Mouse (Mus musculus) kidney, postnatal 25 days (tissue): ENCODE results near the gene Bnip2.

Source experiments
- DNase-seq, 2 experiments: peaks; one replicate each; pipeline ENCODE4 v3.0.0; 2021; ENCODE audit warnings: mixed read lengths in 2 of 2

Gene Bnip2

DNA sequence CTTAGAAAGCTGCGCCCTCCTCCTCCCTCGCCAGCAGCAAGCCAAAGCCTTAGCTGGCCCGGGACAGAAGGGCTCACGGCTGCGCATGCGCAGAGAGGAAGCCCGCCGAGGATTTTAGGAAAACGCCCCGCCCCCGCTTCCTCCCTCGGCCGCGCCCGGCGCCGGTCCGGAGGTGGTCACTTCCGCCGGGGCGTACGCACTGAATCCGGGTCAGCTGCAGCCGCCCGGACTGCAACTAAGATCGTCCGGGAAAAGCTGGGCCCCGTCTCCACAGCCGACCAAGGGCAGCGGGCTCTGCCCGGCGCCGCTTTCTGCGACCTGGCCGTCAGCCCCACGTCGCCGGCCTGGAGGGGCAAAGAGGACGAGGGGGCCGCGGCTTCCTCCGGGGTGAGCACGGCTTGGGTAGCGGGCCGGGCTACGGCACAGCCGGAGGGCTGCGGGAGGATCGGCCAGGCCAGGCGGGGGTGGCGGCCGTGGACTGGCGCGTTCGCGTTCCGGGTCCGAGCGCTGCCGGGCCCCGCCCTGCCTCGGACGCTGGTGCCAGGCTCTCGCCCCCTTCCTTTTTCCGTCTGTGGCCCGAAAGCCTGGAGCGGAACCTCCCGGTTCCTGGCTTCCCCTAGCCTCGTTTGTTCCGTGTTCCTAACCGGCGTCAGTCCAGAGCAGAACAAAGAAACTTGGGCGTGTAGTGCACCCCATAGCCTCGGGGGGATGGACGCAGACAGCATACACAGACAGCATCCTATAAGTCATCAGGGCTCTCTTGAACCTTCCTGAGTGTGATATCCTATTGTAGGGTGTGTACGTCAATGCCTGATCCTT is at the start of gene Bnip2:
TSS of gene Bnip2 (plus strand) at position 164 of the 819 bp plus-strand sequence.
- peak; percentile 98 to 99 for DNase-seq

DNA sequence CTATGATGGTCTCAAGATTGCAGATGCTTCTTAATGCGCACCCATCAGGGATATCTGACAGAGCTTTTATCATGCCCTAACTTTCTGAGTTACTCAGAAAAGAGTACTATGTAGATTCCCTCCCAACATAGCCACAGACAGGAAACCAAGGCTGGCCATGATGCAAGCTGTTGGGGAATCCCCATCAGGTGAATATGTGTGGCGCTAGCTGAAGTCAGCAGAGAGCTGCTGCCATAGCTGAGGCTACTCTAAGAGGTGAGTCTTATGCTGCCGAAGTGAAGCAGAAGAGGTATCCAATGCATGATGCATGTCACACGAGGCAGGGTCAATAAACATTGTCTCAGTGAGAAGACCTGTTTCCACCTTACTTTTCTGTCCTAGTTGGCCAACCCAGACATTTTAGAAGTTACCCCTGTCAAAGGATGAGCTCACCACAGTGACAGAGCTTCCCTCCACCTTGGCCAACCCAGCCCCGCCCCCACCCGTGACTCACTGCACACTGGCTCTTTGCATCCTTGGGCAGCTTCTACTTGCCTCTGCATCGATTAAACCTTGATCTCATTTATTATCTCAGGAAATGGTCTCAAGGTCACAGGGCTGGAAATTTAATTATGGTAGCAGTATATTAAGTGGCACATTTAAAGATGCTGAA is 48.3 kb upstream of the Bnip2 start:
- DNase-seq, result no peak

DNA sequence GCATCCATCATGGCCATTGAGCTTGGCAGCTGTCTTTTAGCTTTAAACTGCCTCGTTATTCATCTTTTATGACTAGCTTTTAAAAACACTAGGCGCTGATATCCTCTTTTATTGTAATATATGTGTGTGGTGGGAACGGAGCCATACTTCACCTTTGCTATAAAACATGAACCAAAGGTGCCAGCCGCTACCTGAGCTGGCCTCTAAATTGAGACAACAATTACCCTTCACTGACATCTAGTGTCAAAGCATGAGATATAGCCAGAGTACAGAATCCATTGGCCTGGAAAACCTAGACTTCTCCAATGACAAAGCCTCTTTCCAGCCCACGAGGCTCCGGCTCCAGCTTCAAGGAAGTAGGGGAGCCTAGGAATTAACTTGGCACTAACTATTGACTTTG is 47.7 kb upstream of the Bnip2 start:
- DNase-seq, result no peak

DNA sequence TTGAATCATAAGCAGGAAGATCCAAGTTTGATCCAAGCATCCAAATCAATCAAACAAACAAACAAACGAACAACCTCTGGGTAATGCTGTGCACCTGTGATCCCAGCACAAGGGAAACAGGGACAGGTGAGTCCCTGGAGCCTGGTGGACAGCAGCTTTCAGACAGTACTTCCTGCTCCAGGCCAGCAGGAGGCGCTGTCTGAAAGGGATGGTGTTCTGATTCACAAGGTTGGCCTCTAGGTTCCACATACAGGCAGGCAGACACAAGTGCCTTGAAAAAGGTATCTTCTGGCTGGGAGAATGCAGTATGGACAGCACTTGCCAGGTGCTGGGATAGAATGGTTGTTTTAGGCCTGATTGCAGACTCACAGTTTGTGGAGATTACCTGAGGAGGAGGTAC is 40.3 kb upstream of the Bnip2 start:
- DNase-seq, result peak; percentile 30 to 41

DNA sequence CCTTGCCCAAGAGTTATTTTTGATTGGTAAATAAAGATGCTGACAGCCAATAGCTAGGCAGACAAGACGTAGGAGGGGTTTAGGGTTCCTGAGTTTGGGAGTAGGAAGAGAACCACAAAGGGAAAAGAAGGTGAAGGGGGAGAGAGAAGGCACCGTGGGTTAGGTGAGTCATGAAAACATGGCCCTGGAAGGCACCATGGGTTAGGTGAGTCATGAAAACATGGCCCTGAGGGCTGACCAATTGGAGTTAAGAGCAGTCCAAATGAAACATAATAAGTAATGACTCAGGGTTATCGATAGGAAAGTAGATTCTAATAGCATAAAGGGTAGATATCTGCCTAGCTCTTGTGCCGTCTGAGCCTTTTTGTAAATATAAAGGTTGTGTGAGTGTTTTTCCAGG is 39.6 kb upstream of the Bnip2 start:
- DNase-seq, result no peak

DNA sequence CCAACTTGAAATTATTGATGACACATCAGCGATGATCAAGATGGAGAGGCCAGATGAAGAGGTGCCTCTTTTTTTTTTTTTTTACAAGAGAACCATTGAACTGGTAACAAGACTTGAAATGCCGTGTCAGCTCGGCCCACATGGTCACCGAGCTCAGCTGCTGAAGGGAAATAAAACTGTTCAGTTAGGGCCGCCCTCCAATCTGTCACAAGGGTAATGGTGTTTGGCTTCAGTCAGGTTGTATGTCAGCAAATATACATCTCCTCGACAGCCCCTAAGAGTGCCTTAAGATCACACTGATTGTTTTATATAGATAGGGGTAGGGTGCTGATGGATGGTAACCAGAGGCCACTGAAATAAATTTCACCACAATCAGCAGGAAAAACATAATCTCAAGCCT is 28.3 kb upstream of the Bnip2 start:
- no peak for DNase-seq

DNA sequence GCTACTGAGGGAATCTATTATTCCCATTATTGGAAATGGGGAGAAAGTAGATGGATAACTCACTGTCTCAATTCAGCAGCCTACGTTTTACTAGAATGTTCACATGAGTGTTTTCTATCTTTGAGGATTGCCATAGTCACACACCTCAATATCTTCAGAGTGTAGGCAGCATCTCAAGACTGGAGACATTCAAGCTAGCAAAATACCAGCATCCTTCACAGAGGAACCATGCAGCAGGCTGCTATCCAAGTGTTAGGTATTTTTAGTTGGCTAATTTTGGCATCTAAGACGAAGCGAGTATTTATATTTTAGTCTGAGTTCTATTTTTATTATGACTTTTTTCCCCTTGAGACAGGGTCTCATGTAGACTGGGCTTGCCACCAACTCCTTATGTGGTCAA is 24.9 kb upstream of the Bnip2 start:
- DNase-seq, result no peak

DNA sequence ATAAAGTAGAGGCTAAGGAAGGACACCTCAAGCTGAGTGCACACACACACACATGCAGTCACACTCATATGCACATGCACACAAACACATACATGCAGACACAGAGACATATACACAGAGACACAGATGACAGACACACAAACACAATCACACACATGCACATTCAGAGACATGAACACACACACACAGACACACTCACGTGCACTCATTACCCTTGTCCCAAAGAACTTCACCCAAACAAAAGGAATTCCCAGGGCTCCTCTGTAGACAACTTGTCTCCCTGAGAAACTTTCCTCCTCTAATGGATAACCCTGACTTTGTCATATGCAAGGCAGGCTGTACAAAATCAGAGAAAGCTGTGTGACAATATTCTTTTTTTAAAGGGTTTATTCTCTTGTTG is 3.7 kb upstream of the Bnip2 start:
- DNase-seq, result no peak

DNA sequence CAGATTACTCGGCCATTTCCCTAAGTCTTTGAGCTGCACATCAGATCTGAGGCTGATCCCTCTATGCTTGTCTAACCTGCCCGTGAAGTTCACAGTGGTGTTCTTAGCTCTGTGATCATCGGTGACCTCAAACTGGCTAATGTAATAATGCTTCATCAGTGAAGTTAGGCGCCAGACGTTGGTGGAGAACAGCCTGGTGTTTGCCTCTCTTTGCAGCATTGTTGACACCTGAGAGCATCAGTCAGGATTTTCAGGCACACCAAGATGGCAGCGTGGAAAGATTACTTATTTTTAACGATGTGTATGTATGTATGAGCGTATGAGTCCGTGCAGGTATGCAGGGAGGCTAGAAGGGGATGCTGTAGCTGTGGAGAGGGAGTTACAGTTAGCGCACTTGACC is 3.2 kb upstream of the Bnip2 start:
- no peak for DNase-seq

DNA sequence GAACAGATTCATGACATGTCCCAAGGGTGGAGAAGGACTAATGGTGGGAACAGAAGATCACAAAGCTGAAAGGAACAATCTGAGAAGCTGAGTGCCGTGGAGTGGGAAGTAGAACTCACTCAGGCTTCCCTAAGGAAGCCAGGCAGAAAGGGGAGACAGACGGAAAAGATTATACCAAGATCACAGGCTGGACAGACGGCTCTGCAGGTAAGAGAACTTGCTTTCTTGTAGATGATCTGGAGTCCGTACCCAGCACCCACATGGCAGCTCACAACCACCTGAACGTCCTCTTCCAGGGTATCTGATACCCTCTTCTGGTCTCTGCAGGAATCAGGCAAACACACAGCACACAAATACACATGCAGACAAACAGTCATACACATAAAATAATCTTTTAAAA is 2.7 kb upstream of the Bnip2 start:
- DNase-seq, result no peak

DNA sequence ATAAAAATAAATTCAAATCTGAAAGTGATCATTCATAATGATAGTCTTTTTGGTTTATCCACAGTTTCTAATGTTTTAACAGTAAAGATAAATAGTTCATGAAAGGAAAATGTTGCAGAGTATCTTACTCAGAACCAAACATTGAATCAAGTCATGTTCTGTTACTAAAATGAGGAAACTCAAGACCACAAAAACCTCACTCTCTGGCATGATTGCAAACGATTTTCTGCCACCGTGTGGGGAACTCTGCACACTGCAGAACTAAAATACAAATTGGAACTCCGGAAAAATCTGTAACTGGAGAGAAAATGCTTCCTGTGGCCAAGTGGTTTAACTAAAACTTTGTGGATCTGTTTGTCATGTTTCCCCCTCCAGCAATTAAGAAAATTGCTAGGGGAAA is 1.7 kb upstream of the Bnip2 start:
- DNase-seq, result peak in 1 of 2 experiments; percentile 75

DNA sequence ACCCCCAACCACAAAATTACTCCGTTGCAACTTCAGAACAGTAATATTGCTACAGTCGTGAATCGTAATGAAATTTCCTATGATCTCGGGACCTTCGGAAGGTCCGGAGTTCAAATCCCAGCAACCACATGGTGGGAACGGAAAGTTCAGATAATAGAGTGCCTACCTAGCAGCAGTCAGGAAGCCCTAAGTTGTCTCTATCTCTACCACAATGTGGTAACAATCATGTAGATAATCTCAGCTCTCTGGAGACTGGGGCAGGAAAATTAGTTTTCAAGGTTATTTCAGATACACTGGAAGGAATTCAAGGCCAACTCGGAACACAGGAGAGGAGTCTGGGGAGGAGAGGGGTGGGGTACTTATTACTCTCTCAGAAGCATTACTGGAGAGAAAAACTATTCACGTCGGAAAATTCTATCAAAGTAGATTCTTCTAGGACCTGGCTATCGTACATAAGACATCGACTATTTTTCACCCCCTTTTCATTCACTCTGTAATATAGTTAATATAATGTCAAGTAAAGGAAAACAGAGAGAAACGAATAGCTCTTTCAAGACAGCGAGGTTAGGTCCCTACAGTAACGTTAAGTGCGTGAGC is 462 bp upstream of the Bnip2 start:
- DNase-seq, result no peak

DNA sequence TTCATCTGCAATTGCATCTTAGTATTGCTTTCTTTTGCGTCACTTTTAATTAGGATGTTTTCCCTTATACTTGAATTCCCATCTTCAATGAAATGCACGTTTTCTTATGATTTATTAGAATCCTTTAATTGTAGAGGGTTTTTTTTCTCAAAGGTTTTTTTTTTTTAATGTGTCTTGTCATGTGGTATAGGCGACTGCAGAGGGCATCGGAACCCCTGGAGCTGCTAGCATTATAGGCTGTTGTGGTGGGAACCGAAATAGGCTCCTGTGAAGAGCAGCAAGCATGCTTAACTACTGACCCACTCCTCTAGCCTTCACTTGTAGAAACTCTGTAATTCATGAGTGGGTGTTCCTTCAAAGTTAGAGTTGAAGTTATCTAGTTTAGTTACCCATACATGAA is 1.1 kb downstream of the Bnip2 start:
- DNase-seq, result no peak

DNA sequence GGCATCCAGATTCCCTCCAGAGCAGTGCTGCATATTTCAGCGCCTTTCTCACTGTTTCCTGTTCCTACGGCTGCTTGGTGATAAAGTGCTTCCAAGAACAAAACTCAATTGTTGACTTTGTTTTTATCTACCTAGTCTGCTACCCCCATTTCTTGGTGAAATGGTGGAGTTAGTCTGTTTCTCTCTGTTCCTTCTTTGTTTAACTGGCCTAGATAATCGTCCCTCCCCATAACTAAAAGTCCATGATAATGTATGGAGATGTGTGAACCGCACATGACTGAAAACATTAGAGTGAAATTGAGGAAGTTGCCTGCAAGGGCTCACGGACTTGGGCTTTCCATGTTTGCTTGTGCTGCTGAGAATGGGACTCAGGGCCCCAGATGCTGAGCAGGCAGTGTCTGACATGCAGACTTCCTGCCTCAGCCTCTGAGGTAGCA is 3.6 kb downstream of the Bnip2 start:
- DNase-seq, result no peak

DNA sequence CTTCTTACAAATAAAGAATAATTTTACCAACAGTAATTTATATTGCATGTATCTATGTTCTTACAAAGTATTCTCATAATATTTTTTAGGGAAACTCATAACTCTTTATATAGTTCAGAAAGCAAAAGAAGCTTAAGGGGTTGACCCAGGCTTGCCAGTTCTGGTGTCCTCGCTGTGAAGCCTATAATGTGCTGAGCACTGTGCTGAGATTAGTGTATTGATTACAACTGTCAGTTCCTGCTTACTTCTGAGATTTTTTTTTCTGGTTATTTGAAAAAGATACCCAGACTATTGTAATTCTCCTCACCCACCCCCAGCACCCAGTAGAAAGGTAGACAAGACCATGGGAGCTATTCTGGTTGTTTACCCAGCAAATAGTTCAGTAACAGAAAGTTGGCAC is 4.2 kb downstream of the Bnip2 start:
- no peak for DNase-seq

DNA sequence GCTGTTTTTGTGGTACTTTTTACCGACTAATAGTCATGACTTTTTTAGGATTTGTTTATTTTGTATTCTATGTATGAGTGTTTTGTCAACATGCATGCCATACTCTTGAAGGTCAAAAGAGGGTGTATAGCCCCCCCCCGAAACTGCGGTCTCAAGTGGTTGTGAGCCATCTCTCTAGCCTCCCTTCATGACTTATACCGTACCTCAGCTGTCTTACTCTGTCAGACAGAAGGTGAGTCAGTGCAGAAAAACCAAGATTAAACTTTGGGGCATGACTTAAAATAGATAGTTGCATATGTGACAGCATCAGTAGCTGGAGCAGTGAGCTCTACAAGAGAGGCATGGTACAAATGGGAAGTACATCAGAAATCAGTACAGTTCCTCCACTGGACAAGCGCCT is 5.3 kb downstream of the Bnip2 start:
- no peak for DNase-seq

DNA sequence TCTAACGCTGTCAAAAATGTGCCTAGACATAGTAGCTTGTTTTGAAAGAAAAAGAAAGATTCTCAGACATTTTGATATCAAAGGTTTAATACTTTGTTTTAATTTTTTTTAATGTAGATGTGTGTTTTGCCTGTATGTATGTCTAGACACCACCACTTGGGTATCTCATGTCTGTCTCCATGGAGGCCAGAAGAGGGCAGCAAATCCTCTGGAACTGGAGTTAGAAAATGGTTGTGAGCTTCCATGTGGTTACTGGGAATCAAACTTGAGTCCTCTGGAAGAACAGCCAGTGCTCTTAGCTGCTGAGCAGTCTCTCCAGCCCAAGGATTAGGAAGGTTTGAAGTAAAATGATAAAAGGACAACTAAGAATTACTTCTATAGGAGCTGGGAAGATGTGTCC is 10.1 kb downstream of the Bnip2 start:
- no peak for DNase-seq

DNA sequence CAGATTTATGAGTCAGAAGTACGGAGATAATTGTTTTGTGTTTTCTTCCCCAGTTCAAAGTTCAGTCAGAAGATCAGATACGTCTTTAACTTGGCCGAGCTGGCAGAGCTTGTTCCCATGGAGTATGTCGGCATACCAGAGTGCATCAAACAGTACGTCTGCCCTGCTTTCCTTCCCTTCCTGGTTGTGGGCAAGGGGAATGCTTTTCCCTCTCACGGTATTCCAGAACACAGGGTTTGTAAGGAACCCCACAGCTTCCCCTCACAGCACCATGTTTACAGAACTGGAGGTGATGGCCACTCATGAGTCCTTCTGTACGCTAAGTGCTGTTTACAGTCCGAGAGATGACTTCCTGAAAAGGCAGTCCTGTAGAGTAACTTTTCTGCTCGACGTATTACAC is 14.2 kb downstream of the Bnip2 start:
- DNase-seq, result no peak

DNA sequence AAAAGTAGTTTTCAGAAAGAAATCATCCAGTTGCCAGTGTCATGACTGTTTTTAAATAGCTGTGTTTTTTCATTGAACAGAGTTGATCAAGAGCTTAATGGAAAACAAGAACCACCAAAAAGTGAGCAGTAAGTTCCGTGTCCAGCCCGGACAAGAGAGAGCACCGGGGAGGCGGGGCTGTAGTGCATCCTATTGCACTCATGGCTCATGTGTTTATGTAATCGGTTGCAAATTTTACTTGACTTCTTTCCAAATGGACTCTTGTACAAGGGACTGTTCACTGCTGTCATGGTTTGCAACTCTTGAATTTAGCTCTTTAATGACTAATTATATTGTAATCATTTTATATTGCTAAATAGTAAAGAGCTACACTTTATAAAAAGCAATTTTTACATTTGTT is 17.7 kb downstream of the Bnip2 start:
- peak; percentile 19 to 66 for DNase-seq

DNA sequence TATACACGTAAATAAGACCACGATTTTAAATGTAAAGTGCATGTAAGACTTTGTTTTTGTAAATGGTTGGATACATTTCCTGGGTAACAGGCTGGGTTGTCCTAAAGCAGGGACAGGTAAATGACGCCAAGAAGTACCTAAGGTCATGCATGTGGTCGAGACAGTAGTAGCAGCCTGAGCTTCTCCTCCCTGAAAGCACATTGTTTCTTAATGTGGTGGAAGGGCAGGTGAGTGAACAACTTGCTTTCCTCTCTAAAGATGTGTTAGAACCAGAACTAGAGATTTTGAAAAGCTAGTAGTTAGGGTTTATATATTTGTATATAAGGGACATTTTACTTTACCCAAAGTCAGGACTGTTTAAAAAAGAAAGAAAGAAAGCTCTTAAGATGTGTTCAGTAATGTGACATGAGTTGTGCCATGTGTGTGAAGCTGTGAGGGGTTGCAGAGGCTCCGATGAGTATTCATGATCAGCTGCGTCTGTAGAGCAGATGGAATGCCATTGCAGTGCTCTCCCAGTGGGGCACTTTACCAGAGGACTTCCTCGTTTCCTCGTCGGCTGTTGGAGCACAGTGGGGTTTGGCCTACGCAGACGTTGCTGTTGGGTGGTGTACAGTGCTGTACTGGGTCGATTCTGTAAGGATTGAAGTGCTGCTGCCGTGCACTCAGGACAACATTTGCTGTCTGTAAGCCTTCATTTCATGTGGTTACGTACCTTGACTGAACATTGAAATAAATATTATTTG is 18.4 kb downstream of the Bnip2 start:
- DNase-seq, result no peak

DNA sequence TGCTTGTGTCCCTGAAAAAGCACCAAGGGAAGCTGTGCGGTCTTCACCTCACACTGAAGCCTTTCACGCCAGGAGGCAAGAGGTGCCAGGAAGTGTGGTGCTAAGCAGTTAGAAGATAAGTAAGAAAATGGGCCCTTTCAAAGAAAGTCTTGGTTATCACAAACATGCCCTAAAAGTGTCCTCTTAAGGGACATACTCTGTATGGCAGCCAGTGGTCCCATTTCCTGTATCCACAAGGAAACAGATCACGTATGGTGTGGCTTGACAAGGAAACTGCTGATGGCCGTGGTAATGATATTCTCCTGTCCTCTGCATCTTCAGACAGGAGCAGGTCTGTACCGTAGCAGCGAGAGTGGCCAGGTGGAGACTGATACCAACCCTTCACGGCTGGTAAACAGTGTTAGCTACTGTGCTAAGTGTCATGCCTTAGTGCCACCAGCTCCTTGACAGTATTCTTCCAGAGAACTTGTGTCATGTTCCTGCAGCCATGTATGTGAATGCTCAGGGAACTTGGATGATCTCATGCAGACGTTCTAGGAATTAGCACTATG is 20.6 kb downstream of the Bnip2 start:
- DNase-seq, result no peak

DNA sequence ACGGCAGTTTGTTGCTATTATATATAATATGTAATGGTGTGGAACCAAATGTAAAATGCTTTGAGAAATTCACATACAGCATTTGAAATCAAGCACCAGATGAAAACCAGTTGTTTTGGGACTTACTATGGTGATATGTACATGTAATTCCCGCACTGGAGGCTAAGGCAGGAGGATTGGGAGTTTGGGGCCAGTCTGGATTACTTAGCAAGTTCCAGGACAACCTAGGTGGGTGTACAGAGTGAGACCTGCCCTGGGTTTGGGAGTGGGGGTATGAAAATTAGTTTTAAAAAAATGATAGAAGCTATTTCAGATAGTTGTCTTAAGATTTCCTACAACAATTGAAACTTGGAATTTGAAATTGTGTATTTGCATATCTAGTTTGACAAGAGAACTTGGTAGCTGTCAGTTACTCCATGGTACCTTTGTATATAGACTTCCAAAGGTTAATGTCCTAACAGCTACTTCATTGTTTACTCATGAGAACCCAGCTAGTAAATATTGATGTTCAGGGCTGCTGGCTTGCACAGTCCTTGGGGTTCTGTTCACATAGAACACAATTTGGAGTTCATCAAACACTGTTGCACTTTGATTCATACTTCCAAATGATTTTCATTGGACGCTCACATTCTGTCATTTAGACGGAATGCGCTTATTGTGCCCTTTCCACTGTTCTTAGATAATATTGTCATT is 21.7 kb downstream of the Bnip2 start:
- DNase-seq, result no peak
